Mouse (Mus musculus) kidney, embryonic 15.5 days (tissue): ENCODE measurements around the gene Raver2. TPM values are rescaled to one million over a fixed set of nuclear protein-coding genes. Genes with fewer than 3 reads are reported as not detected.
A peak's percentile ranks its signal among the peaks of the same experiment; 100 is the strongest.
"Not testable (repeated sequence)": the region's sequence is repeated elsewhere in the genome, so short reads cannot be mapped to it uniquely, and the experiment has no call there.

Source experiments
- ATAC-seq: fragments of 200-750 bp; cut with Nextera tagmentation; replicated peaks from 2 replicates; pipeline ENCODE4 v1.8.0; 2017; ENCODE audit warnings: moderate TSS enrichment; ENCODE audit not compliant: low FRiP score
- H3K27ac ChIP-seq: fragments of 300-500 bp; sonication (generic); 2 replicates; pipeline ENCODE4 v1.5.1; 2015; ENCODE audit warnings: mild to moderate bottlenecking, inconsistent platforms
- H3K27me3 ChIP-seq: fragments of 300-500 bp; sonication (generic); 2 replicates; pipeline ENCODE4 v1.6.1; 2015; ENCODE audit warnings: inconsistent platforms
- H3K36me3 ChIP-seq: fragments of 300-500 bp; sonication (generic); 2 replicates; pipeline ENCODE4 v1.6.1; 2015; ENCODE audit warnings: inconsistent platforms
- H3K4me1 ChIP-seq: fragments of 300-500 bp; sonication (generic); 2 replicates; pipeline ENCODE4 v1.6.1; 2015; ENCODE audit warnings: inconsistent platforms
- H3K4me2 ChIP-seq: fragments of 300-500 bp; sonication (generic); 2 replicates; pipeline ENCODE4 v1.6.1; 2015; ENCODE audit warnings: moderate library complexity, mild to moderate bottlenecking, inconsistent platforms
- H3K4me3 ChIP-seq: fragments of 300-500 bp; sonication (generic); replicated peaks from 2 replicates; pipeline ENCODE4 v1.5.1; 2015; ENCODE audit warnings: mild to moderate bottlenecking, inconsistent platforms
- H3K9ac ChIP-seq: fragments of 300-500 bp; sonication (generic); 2 replicates; pipeline ENCODE4 v1.6.1; 2015; ENCODE audit warnings: mild to moderate bottlenecking, inconsistent platforms
- H3K9me3 ChIP-seq: fragments of 300-500 bp; sonication (generic); replicated peaks from 2 replicates; pipeline ENCODE4 v1.6.1; 2016; ENCODE audit warnings: inconsistent platforms
- WGBS: fragments of 180-500 bp; shearing (Covaris S2); methylation state at CpG from one replicate; pipeline ENCODE4 v1.1.7; 2015; ENCODE audit warnings: mixed read lengths; 5-methylcytosine and 5-hydroxymethylcytosine counted together
- polyA plus RNA-seq: library from polyadenylated mRNA; unstranded; fragments of >200 nt; fragmentation: Nextera tagmentation; extraction: Ambion mirVana; gene quantifications from 2 replicates; pipeline ENCODE4 v1.2.1, GENCODE M21; 2015

Gene Raver2
- polyA plus RNA-seq, 1 experiment from 2014 or later, result 12.1 TPM

DNA sequence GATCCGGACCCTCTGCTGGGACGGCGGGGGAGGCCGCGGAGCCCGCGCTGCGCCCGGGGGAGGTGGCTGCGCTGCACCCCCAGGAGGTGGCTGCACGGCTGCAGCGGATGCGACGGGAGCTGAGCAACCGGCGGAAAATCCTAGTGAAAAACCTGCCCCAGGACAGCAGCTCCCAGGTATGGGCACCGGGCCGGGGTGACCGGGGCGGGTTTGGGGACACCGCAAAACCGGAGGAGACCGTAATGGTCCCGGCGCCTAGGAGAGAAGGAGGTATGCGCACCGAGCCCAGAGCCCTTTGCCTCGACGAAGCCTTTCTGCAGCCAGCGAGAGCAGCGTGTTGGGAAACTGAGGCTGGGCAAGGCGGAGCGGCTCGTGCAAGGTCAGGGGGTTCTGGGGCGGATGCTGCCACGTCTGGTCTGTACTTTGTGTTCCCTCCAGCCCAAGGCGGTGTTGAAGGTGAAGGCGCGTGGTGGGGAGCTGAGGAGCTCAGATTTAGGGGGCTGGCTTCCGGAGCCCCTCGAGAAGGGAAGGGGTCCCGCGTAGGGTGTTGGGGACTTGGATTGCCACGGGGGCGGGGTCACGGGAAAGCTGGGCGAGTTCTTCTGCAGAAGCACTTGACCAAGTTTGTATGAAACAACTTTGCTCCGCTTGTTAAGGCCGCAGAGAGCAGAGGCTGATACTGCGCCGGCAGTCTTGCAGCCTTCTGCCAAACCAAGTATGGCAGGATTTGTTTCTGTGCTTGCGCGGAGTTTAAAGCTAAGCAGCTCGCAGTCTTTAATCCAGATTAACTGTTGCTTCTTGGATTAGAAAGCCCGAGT, 580 bp downstream of the Raver2 start:
- Histone ChIP-seq H3K4me3 (peak overlapping the region; percentile 81), H3K4me1 (peaks cover 6% of the 10 kb centered on the region; the same call in 1 of the 2 replicates), H3K36me3 (no peaks in the 10 kb centered on the region), H3K9me3 (no peaks in the 10 kb centered on the region), H3K27me3 (peaks cover 4% of the 10 kb centered on the region), H3K27ac (peak overlapping the region; percentile 11), H3K9ac (peak overlapping the region; percentile 75), H3K4me2 (peak overlapping the region; percentile 94)
- ATAC-seq, result peak; percentile 76
- 2% methylated on average over 55 of the region's 55 CpGs for WGBS

DNA sequence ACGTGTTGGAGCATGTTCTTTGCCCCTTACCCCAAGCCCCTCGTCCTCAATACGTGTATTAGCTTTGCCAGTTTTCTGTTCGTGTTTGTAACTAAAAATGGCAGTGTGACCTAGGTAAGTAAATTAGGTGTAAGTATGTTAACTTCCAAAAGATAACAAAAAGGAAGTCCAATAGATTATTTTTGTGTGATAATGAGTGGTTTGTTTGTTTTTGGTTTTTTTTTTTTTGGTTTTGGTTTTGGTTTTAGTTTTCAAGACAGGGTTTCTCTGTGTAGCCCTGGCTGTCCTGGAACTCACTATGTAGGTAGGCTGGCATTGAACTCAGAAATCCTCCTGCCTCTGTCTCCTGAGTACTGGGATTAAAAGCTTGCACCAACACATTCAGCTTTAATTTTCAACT, 2.8 kb downstream of the Raver2 start:
- no peak overlapping the region for H3K9ac ChIP-seq
- no peak overlapping the region for H3K4me2 ChIP-seq
- WGBS, result 86% methylated on average over 4 of the region's 4 CpGs
- peaks cover 10% of the 10 kb centered on the region; the same call in 1 of the 2 replicates for H3K4me1 ChIP-seq
- H3K9me3 ChIP-seq, result no peaks in the 10 kb centered on the region
- H3K4me3 ChIP-seq, result no peak overlapping the region
- ATAC-seq, result no peak
- H3K36me3 ChIP-seq, result no peaks in the 10 kb centered on the region
- peaks cover 4% of the 10 kb centered on the region for H3K27me3 ChIP-seq
- H3K27ac ChIP-seq, result no peak overlapping the region

DNA sequence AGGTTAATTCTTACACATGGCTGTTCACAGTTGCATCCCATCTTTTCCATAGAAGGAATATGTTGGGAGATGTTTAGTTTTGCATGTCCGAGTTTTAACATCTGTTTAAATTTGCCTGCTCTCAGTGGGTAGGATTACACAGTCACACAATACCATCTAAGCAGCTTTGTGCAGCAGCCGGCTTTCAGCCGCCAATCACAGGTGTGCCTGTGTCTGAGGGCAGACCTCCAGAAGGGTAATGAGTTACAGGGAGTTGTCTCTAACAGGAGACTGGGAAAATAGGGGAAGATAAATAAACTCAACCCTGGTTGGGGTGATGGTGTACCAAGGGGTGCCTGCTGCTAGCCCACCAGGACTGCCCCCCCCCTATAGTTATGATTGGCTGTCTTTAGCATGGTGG, 7.6 kb downstream of the Raver2 start:
- Histone ChIP-seq H3K36me3 (no peaks in the 10 kb centered on the region), H3K4me2 (no peak overlapping the region), H3K9ac (no peak overlapping the region), H3K27me3 (peaks cover 5% of the 10 kb centered on the region; the same call in 1 of the 2 replicates), H3K4me1 (peaks cover 14% of the 10 kb centered on the region), H3K4me3 (no peak overlapping the region), H3K9me3 (no peaks in the 10 kb centered on the region), H3K27ac (no peak overlapping the region)
- 33% methylated on average over 3 of the region's 3 CpGs for WGBS
- peak; percentile 70; the same call in 1 of the 2 replicates for ATAC-seq

DNA sequence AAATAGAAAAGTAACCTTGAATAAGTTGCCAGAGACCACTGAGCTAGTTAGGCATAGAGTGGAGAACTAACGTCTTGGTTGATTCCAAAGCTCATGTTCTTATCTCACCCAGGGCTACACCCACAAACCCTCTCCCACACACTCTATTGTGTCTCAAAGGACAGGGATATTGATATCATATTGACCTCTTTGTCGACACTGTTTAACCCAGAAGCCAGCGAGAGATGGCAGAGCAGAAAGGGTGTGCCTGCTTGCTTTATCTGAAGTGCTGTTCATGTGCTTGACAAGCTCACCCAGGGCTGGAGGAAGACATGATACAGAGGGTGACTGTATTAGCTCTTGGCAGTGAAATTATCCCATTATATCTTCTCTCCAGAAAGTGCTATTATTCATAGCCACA, 11.2 kb downstream of the Raver2 start:
- Histone ChIP-seq H3K4me3 (no peak overlapping the region), H3K9me3 (no peaks in the 10 kb centered on the region), H3K4me2 (no peak overlapping the region), H3K9ac (no peak overlapping the region), H3K36me3 (no peaks in the 10 kb centered on the region), H3K27ac (no peak overlapping the region), H3K27me3 (peaks cover 7% of the 10 kb centered on the region; the same call in 1 of the 2 replicates), H3K4me1 (peaks cover 40% of the 10 kb centered on the region)
- 53% methylated on average over 3 of the region's 3 CpGs for WGBS
- no peak for ATAC-seq

DNA sequence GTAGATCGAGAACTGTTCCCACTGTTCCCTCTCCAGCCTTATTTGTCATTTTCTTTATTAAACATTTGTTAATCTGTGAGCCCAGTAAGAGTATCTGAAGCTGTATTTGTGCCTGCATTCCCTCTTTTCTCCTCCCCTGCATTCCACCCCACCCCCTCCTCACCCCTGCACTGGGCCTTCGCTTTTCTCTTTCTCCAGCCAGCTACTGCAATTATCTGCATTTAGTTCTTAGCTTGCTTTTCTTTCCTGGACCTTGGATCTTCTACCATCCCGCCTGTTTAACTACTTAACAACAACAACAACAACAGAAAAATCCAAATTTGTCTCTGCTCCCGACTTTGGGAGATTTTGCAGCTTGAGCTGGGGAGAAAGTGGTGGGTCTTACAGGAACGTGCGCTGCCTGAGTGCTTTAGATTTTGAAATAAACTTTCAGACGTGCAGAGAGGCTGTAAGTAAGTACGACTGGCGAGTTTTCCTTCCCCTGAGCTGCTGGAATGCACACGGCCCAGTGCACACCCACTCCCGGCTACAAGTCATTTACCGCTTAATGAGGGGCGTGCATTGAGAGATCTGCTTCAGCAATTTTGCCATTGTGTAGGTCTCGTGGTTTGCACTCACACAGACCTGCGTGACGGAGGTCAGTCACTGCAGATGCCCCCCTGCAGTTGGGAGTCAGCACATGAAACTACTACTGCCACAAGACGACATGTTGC, 13.5 kb downstream of the Raver2 start:
- 0 out of 2 replicates have a peak, but pooled peaks cover 3% of the 10 kb centered on the region for H3K36me3 ChIP-seq
- no peak overlapping the region for H3K9ac ChIP-seq
- H3K27me3 ChIP-seq, result peaks cover 7% of the 10 kb centered on the region; the same call in 1 of the 2 replicates
- H3K27ac ChIP-seq, result peak overlapping the region; percentile 91
- H3K4me1 ChIP-seq, result peaks cover 35% of the 10 kb centered on the region
- peak overlapping the region; percentile 46 for H3K4me2 ChIP-seq
- ATAC-seq, result peak; percentile 88
- H3K9me3 ChIP-seq, result no peaks in the 10 kb centered on the region
- H3K4me3 ChIP-seq, result peak overlapping the region; percentile 5; the same call in 1 of the 2 replicates
- 20% methylated on average over 17 of the region's 17 CpGs for WGBS

DNA sequence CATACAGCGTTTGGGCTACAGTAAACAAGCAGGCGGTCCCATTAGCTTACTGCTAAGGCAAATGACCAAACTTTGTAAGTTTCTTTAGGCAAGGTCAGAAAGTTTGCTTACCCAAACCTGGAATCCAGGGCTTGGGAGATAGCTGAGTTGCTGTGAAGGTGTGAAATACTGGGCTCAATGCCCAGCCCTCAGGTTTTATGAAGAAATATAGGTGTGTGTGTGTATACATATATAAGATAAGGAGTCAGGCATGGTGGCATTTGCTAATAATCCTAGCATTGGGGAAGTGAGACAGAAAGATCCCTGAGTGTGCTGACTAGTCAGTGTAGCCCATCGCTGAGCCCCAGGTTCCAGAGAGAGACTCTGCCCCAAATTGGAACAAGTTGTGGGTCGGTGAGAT, 16.1 kb downstream of the Raver2 start:
- H3K9ac ChIP-seq, result no peak overlapping the region
- peaks cover 39% of the 10 kb centered on the region for H3K4me1 ChIP-seq
- peaks cover 7% of the 10 kb centered on the region; the same call in 1 of the 2 replicates for H3K27me3 ChIP-seq
- WGBS, result 85% methylated on average over 4 of the region's 4 CpGs
- H3K4me3 ChIP-seq, result no peak overlapping the region
- no peak for ATAC-seq
- no peak overlapping the region for H3K4me2 ChIP-seq
- 0 out of 2 replicates have a peak, but pooled peaks cover 3% of the 10 kb centered on the region for H3K36me3 ChIP-seq
- 0 out of 2 replicates have a peak overlapping the region, but pooled peaks have one; percentile 2 for H3K27ac ChIP-seq
- H3K9me3 ChIP-seq, result no peaks in the 10 kb centered on the region

DNA sequence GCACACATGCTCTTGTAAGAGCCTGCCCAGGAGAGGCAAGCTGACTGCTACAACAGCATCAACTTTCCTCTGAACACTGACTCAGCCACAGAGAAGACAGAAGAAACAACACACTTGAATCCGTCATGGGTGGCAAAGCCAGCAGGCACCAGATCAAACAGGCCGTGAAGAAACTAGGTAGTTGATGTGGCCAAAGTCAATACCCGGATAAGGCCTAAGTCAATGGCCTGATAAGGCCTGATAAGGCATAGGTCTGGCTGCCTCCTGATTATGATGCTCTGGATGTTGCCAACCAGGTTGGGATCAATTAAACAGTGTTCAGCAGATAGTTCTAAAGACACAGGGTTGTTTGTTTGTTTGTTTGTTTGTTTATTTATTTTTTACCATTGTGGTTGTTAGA, 17.3 kb downstream of the Raver2 start:
- Histone ChIP-seq H3K27me3 (0 out of 2 replicates have a peak, but pooled peaks cover 4% of the 10 kb centered on the region), H3K4me1 (peaks cover 34% of the 10 kb centered on the region), H3K36me3 (0 out of 2 replicates have a peak, but pooled peaks cover 3% of the 10 kb centered on the region), H3K9ac (no peak overlapping the region), H3K9me3 (no peaks in the 10 kb centered on the region), H3K4me2 (no peak overlapping the region), H3K4me3 (no peak overlapping the region), H3K27ac (no peak overlapping the region)
- no peak for ATAC-seq
- WGBS, result 62% methylated on average over 3 of the region's 3 CpGs

DNA sequence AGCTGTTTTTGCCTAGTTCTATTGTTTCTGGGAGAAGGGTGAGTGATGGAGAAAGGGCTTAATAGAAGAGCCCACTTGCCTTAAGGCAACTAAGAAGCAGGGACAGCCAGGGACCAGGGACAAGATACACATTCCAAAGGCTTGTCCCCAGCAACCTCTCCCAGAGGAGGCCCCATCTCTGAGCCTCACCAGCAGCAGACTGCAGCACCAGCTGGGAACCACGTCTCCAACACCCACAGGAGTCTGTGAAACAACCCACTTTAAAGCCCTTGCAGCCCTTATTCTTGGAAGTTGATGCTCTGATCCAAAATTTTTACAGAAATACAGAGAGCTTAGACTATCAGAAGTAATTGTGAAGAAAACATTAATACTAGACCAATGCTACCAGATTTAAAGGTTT, 18.9 kb downstream of the Raver2 start:
- H3K27ac ChIP-seq, result no peak overlapping the region
- H3K4me1 ChIP-seq, result peaks cover 17% of the 10 kb centered on the region
- 0 out of 2 replicates have a peak, but pooled peaks cover 3% of the 10 kb centered on the region for H3K36me3 ChIP-seq
- H3K9me3 ChIP-seq, result no peaks in the 10 kb centered on the region
- H3K27me3 ChIP-seq, result no peaks in the 10 kb centered on the region
- no peak overlapping the region for H3K4me2 ChIP-seq
- no peak overlapping the region for H3K4me3 ChIP-seq
- H3K9ac ChIP-seq, result no peak overlapping the region
- no peak for ATAC-seq
- WGBS, result 50% methylated on average over 1 of the region's 1 CpGs

DNA sequence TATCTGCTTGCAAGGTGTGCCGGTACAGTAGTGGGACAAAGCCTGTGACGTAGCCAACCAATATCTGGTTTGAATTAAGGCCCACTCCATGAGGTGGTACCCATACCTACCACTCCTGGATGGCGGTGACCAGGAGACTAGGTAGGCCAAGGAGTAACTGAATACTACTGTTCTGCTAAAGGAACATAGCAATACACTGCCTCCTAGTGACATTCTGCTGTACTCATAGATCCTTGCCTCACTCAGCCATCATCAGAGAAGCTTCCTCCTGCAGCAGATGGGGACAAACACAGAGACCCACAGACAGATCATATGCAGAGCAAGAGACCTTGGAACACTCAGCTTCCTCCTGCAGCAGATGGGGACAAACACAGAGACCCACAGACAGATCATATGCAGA, 21.8 kb downstream of the Raver2 start:
- not testable (repeated sequence) for H3K36me3 ChIP-seq, ATAC-seq, H3K4me3 ChIP-seq, H3K27me3 ChIP-seq, H3K9ac ChIP-seq, H3K9me3 ChIP-seq, H3K4me2 ChIP-seq, H3K27ac ChIP-seq
- 97% methylated on average over 3 of the region's 3 CpGs for WGBS
- H3K4me1 ChIP-seq, result peaks cover 13% of the 10 kb centered on the region

DNA sequence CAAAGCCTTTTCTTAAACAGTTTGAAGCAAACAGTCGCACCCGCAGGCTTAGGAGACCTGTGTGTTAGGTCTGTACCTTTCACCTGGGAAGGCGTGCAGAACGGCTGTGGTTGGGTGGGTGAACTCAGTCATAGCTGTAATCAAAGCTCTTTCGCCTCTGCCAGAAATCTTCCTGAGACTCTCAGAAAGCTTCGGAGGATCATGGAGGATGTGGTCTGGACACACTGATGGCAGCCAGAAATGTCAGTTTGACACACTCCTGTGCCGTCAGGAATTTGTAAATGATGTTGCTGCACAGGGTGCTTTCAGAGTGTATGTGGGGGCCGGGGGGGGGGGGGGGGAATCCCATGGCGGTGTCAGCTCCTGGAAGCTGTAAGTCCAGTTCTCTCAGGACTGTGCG, 24.5 kb downstream of the Raver2 start:
- WGBS, result 66% methylated on average over 10 of the region's 10 CpGs
- Histone ChIP-seq H3K27me3 (no peaks in the 10 kb centered on the region), H3K27ac (no peak overlapping the region), H3K4me1 (peaks cover 11% of the 10 kb centered on the region), H3K9ac (no peak overlapping the region), H3K9me3 (no peaks in the 10 kb centered on the region), H3K4me3 (no peak overlapping the region), H3K36me3 (peaks cover 3% of the 10 kb centered on the region; the same call in 1 of the 2 replicates), H3K4me2 (no peak overlapping the region)
- ATAC-seq, result no peak

DNA sequence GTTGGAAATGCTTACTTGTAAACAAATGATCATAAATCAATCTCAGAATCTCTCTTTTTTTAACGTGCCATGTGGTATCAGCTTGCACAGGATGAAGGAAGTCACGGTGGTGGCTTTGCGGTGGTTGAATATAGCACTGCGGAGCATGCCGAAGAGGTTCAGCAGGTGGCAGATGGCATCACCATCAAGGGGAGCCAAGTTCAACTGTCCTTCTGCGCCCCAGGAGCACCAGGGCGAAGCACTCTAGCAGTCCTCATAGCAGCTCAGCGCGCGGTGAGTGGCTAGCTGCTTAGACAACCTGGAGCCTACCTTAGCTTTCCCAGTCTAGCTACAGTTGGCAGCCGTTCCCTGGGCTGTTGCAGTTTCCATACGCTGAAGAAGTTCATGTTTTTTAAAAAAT, 38.3 kb downstream of the Raver2 start:
- Histone ChIP-seq H3K36me3 (peaks cover 41% of the 10 kb centered on the region), H3K4me3 (no peak overlapping the region), H3K9me3 (peaks cover 12% of the 10 kb centered on the region), H3K4me1 (no peaks in the 10 kb centered on the region), H3K27ac (no peak overlapping the region), H3K27me3 (no peaks in the 10 kb centered on the region), H3K4me2 (no peak overlapping the region), H3K9ac (no peak overlapping the region)
- ATAC-seq, result no peak
- WGBS, result 73% methylated on average over 12 of the region's 12 CpGs

DNA sequence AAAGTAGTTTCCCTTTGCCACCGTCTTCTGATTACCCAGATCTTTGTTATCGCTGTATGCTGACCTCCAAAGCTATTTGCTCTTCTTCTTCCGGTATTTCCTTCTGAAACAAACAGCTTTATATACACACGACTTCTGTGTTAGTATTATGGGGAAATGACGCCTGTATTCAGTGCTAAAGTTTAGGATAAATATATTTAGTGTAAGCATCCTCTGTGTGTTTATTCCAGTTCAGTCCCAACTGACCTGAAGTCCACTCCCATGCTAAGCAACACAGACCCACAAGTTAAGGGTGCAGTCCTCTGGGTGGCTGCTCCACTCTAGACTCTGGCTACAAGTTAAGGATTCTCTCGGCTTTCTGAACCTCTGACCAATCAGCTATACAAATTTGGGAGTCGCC, 52.2 kb downstream of the Raver2 start:
- Histone ChIP-seq H3K9me3 (no peaks in the 10 kb centered on the region), H3K9ac (no peak overlapping the region), H3K27me3 (no peaks in the 10 kb centered on the region), H3K27ac (no peak overlapping the region), H3K4me2 (no peak overlapping the region), H3K36me3 (peaks cover 34% of the 10 kb centered on the region), H3K4me1 (no peaks in the 10 kb centered on the region), H3K4me3 (no peak overlapping the region)
- 90% methylated on average over 7 of the region's 7 CpGs for WGBS
- no peak for ATAC-seq
